Mouse (Mus musculus) liver, embryonic 14.5 days (tissue): ENCODE results near the gene Fnbp1. TPM values are rescaled to one million over a fixed set of nuclear protein-coding genes. Genes with fewer than 3 reads are reported as not detected.
"Not testable (repeated sequence)": the region's sequence is repeated elsewhere in the genome, so short reads cannot be mapped to it uniquely, and the experiment has no call there.

Experiments used
- ATAC-seq: fragments of 200-750 bp; cut with Nextera tagmentation; 2 replicates; pipeline ENCODE4 v1.8.0; 2017; ENCODE audit warnings: moderate number of reproducible peaks, mild to moderate bottlenecking, moderate library complexity; ENCODE audit not compliant: insufficient read depth
- DNase-seq, 3 experiments: peaks; one replicate each; pipeline ENCODE4 v3.0.0-alpha.2; 2012 to 2013; ENCODE audit warnings: low read depth in 3 of 3, low spot score in 3 of 3
- H3K27ac ChIP-seq: fragments of 300-500 bp; sonication (generic); 2 replicates; pipeline ENCODE4 v1.5.1; 2014; ENCODE audit warnings: moderate library complexity, mild to moderate bottlenecking, control low read depth, inconsistent platforms
- H3K27me3 ChIP-seq: fragments of 300-500 bp; sonication (generic); 2 replicates; pipeline ENCODE4 v1.6.1; 2014; ENCODE audit warnings: mild to moderate bottlenecking, low read length, moderate library complexity; ENCODE audit not compliant: control insufficient read depth, insufficient read depth
- H3K36me3 ChIP-seq: fragments of 300-500 bp; sonication (generic); replicated peaks from 2 replicates; pipeline ENCODE4 v1.6.1; 2014; ENCODE audit warnings: low read depth; ENCODE audit not compliant: control insufficient read depth, insufficient read depth
- H3K4me1 ChIP-seq, 2 experiments: fragments of 200-500 bp in 1 of 2; fragments of 300-500 bp in 1 of 2; sonication (generic) in 1 of 2; replicated peaks; 2 replicates each; pipeline ENCODE4 v1.6.1; 2012 to 2014; ENCODE audit warnings: antibody characterized with exemption in 1 of 2, inconsistent platforms in 1 of 2, low read length in 1 of 2; ENCODE audit not compliant: control insufficient read depth in 2 of 2, insufficient read depth in 2 of 2
- H3K4me2 ChIP-seq: fragments of 300-500 bp; sonication (generic); 2 replicates; pipeline ENCODE4 v1.6.1; 2014; ENCODE audit warnings: low read depth, mild to moderate bottlenecking, control low read depth, moderate library complexity
- H3K4me3 ChIP-seq, 2 experiments: fragments of 200-500 bp in 1 of 2; fragments of 300-500 bp in 1 of 2; sonication (generic) in 1 of 2; 2 replicates each; pipeline ENCODE4 v1.5.1; 2012 to 2014; ENCODE audit warnings: low read depth in 2 of 2, low read length in 2 of 2, mild to moderate bottlenecking in 2 of 2, control low read depth in 1 of 2, inconsistent platforms in 1 of 2, moderate library complexity in 1 of 2; ENCODE audit not compliant: insufficient read depth in 1 of 2
- H3K9ac ChIP-seq: fragments of 300-500 bp; sonication (generic); replicated peaks from 2 replicates; pipeline ENCODE4 v1.6.1; 2014; ENCODE audit warnings: mild to moderate bottlenecking, control low read depth, moderate library complexity
- H3K9me3 ChIP-seq: fragments of 300-500 bp; sonication (generic); 2 replicates; pipeline ENCODE4 v1.6.1; 2016; ENCODE audit warnings: low read length, mixed read lengths; ENCODE audit not compliant: control insufficient read depth
- CTCF ChIP-seq: IDR thresholded peaks from 2 replicates; pipeline ENCODE4 v1.5.1; 2016; ENCODE audit warnings: antibody characterized with exemption, low read depth, control low read depth
- EP300 ChIP-seq: IDR thresholded peaks from 2 replicates; pipeline ENCODE4 v1.6.1; 2016; ENCODE audit warnings: antibody characterized with exemption, low read depth
- WGBS: fragments of 180-500 bp; shearing (Covaris S2); extraction: QIAGEN DNeasy Blood & Tissue Kit; methylation state at CpG from one replicate; pipeline ENCODE4 v1.1.7; 2014; ENCODE audit not compliant: insufficient replicate concordance; 5-methylcytosine and 5-hydroxymethylcytosine counted together
- polyA plus RNA-seq, 2 experiments: library from polyadenylated mRNA; depleted of rRNA in 1 of 2; stranded (reverse) in 1 of 2; unstranded in 1 of 2; fragments of >200 nt; fragmentation: Nextera tagmentation in 1 of 2; extraction: Ambion mirVana in 1 of 2; gene quantifications; 2 replicates each; pipeline versions ENCODE4 v1.2.1 to v1.2.3; 2012 to 2014

The Fnbp1 gene
- polyA plus RNA-seq, 2 experiments = 3.9 to 6.4 TPM

- H3K4me2 ChIP-seq = no peak overlapping the region
- H3K36me3 ChIP-seq = peaks cover 16% of the 10 kb centered on the region
- no peak overlapping the region for H3K4me3 ChIP-seq
- H3K4me1 ChIP-seq = no peaks in the 10 kb centered on the region
- no peak overlapping the region for H3K9ac ChIP-seq
- TF ChIP-seq CTCF (no peak), EP300 (no peak)
- H3K27me3 ChIP-seq = no peaks in the 10 kb centered on the region
- WGBS = 47% methylated on average over 7 of the region's 7 CpGs
- DNase-seq (no peak), ATAC-seq (no peak)
- no peaks in the 10 kb centered on the region for H3K9me3 ChIP-seq
- H3K27ac ChIP-seq = no peak overlapping the region
Observed at GRCm38 (mm10) chr2:31180081-31180551, 38.3 kb upstream of the Fnbp1 start.

DNA sequence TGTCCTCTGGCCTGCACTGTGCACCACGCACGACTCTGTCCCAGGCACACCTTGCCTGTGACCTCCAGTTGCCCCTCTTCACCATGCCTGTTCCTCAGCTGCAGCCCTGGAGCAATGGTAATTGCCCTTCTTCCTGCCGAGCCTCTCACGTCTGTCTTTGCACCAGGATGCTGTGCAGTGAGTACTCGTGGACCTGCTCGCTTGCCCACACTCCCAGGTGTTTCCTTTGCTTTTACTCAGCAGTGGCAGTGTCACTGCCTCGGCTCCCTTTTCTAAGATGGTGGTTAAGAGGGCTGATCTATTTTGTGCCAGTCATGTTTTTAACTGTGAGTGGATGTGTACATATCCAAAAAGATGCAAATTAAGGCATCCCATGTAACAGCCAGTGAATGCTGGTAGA is 37.7 kb upstream of the Fnbp1 start:
- no peaks in the 10 kb centered on the region for H3K9me3 ChIP-seq
- ATAC-seq (no peak), DNase-seq (no peak)
- no peaks in the 10 kb centered on the region for H3K4me1 ChIP-seq
- peaks cover 16% of the 10 kb centered on the region for H3K36me3 ChIP-seq
- no peak overlapping the region for H3K4me3 ChIP-seq
- no peak overlapping the region for H3K9ac ChIP-seq
- no peak overlapping the region for H3K27ac ChIP-seq
- H3K27me3 ChIP-seq = no peaks in the 10 kb centered on the region
- TF ChIP-seq CTCF (no peak), EP300 (no peak)
- 78% methylated on average over 7 of the region's 7 CpGs for WGBS
- H3K4me2 ChIP-seq = no peak overlapping the region

DNA sequence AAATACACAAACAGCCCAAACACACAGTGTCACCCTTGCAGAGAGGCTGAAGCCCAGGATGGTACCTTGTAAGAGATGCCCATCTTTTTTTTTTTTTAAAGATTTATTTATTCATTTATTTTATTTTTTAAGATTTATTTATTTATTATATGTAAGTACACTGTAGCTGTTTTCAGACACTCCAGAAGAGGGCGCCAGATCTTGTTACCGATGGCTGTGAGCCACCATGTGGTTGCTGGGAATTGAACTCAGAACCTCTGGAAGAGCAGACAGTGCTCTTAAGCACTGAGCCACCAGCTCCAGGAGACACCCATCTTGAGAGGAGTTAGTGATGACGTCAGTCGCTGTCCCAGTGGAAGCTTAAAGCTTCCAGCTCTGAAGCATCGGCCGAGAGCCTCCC is 36.8 kb upstream of the Fnbp1 start:
- DNase-seq, H3K4me1 ChIP-seq, H3K4me2 ChIP-seq, H3K27ac ChIP-seq, H3K4me3 ChIP-seq, H3K27me3 ChIP-seq, H3K9me3 ChIP-seq, ATAC-seq, H3K9ac ChIP-seq: not testable (repeated sequence)
- peaks cover 16% of the 10 kb centered on the region for H3K36me3 ChIP-seq
- TF ChIP-seq CTCF = peak; percentile 39
- 71% methylated on average over 6 of the region's 6 CpGs for WGBS

GRCm38 (mm10) chr2:31173290-31173689 is 31.5 kb upstream of the Fnbp1 start:
- no peak for DNase-seq
- Histone ChIP-seq H3K9ac (no peak overlapping the region), H3K27me3 (no peaks in the 10 kb centered on the region), H3K27ac (no peak overlapping the region), H3K4me2 (no peak overlapping the region), H3K4me1 (peaks cover 0 to 6% of the 10 kb centered on the region in 2 experiments; a peak in 2 of 4 replicates), H3K36me3 (peaks cover 30% of the 10 kb centered on the region), H3K9me3 (no peaks in the 10 kb centered on the region), H3K4me3 (no peak overlapping the region)
- TF ChIP-seq EP300 (no peak), CTCF (peak; percentile 55)
- ATAC-seq = no peak
- WGBS = 73% methylated on average over 4 of the region's 4 CpGs

DNA sequence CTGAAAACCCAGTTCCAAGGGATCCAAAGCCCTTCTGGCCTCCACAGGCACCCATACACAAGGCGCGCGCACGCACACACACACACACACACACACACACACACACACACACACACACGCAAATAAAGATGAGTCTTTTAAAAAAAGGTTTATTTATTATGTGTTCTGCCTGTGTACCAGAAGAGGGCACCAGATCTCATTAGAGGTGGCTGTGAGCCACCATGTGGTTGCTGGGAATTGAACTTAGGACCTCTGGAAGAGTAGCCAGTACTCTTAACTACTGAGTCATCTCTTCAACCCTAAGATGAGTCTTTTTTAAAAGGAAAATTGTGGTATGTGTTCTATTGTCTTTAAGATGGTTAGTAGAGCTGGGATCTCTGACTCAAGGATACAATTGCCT is 30.7 kb upstream of the Fnbp1 start:
- WGBS = 89% methylated on average over 5 of the region's 5 CpGs
- H3K9ac ChIP-seq = no peak overlapping the region
- H3K4me1 ChIP-seq = peaks cover 0 to 6% of the 10 kb centered on the region in 2 experiments; a peak in 2 of 4 replicates
- no peak overlapping the region for H3K4me2 ChIP-seq
- no peaks in the 10 kb centered on the region for H3K27me3 ChIP-seq
- no peaks in the 10 kb centered on the region for H3K9me3 ChIP-seq
- no peak overlapping the region for H3K4me3 ChIP-seq
- TF ChIP-seq CTCF (peak; percentile 41; the same call in 1 of the 2 replicates), EP300 (no peak)
- ATAC-seq (no peak), DNase-seq (no peak)
- no peak overlapping the region for H3K27ac ChIP-seq
- H3K36me3 ChIP-seq = peaks cover 30% of the 10 kb centered on the region
